Mouse (Mus musculus) liver, embryonic 11.5 days (tissue): ENCODE data around the gene Taf8. TPM values are rescaled to one million over a fixed set of nuclear protein-coding genes. Genes with fewer than 3 reads are reported as not detected.

Experiments
- ATAC-seq: fragments of 200-750 bp; cut with Nextera tagmentation; replicated peaks from 2 replicates; pipeline ENCODE4 v1.8.0; 2017; ENCODE audit warnings: moderate number of reproducible peaks, mild to moderate bottlenecking, moderate TSS enrichment, moderate library complexity; ENCODE audit not compliant: low FRiP score
- DNase-seq: peaks from one replicate; pipeline ENCODE4 v3.0.0-alpha.2; 2017; ENCODE audit warnings: low spot score
- H3K27ac ChIP-seq: fragments of 300-500 bp; sonication (generic); 2 replicates; pipeline ENCODE4 v1.5.1; 2014; ENCODE audit warnings: mild to moderate bottlenecking, low read depth, low read length, control low read depth
- H3K27me3 ChIP-seq: fragments of 300-500 bp; sonication (generic); replicated peaks from 2 replicates; pipeline ENCODE4 v1.6.1; 2014; ENCODE audit warnings: low read length, mixed read lengths; ENCODE audit not compliant: control insufficient read depth, insufficient read depth
- H3K36me3 ChIP-seq: fragments of 300-500 bp; sonication (generic); 2 replicates; pipeline ENCODE4 v1.6.1; 2014; ENCODE audit warnings: mild to moderate bottlenecking, low read length, moderate library complexity, mixed read lengths; ENCODE audit not compliant: control insufficient read depth, insufficient read depth
- H3K4me1 ChIP-seq: fragments of 300-500 bp; sonication (generic); replicated peaks from 2 replicates; pipeline ENCODE4 v1.6.1; 2014; ENCODE audit warnings: low read length, mixed read lengths; ENCODE audit not compliant: control insufficient read depth, insufficient read depth
- H3K4me2 ChIP-seq: fragments of 300-500 bp; sonication (generic); 2 replicates; pipeline ENCODE4 v1.6.1; 2014; ENCODE audit warnings: mild to moderate bottlenecking, control low read depth, moderate library complexity
- H3K4me3 ChIP-seq: fragments of 300-500 bp; sonication (generic); 2 replicates; pipeline ENCODE4 v1.5.1; 2014; ENCODE audit warnings: low read depth, low read length, control low read depth
- H3K9ac ChIP-seq: fragments of 300-500 bp; sonication (generic); 2 replicates; pipeline ENCODE4 v1.6.1; 2014; ENCODE audit warnings: low read depth, low read length, control low read depth
- H3K9me3 ChIP-seq: fragments of 300-500 bp; sonication (generic); 2 replicates; pipeline ENCODE4 v1.6.1; 2016; ENCODE audit warnings: low read length, inconsistent platforms, mixed read lengths; ENCODE audit not compliant: control insufficient read depth
- WGBS: fragments of 180-500 bp; shearing (Covaris S2); extraction: QIAGEN DNeasy Blood & Tissue Kit; methylation state at CpG from one replicate; pipeline ENCODE4 v1.1.7; 2014; 5-methylcytosine and 5-hydroxymethylcytosine counted together
- polyA plus RNA-seq: library from polyadenylated mRNA; unstranded; fragments of >200 nt; fragmentation: Nextera tagmentation; extraction: Ambion mirVana; gene quantifications from 2 replicates; pipeline ENCODE4 v1.2.1, GENCODE M21; 2014

The Taf8 gene
- polyA plus RNA-seq, 1 experiment from 2014 or later = 20.7 TPM

DNA sequence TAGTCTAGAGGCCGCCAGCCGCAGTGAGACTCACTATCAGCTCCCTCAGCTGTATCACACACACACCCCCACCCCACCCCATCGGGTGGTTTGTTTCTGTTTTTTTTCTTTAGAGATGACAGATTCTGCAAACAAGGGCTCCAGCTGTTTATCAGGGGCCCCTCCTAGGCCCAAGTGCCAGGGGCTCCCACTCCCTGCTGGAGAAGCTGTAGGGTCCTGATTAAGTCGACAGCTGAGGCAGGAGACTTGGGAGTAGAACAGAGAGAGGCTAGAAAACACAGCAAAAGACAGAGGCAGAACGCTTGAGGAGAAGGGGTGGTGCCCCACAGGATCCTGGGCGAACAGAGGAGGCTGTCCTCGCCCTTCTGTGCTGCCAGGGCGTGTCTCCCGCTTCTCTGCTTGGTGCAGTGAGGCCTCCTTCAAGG, 33.7 kb upstream of the Taf8 start:
- Histone ChIP-seq H3K4me2 (peak overlapping the region; percentile 51), H3K9me3 (no peaks in the 10 kb centered on the region), H3K27me3 (no peaks in the 10 kb centered on the region), H3K27ac (peak overlapping the region; percentile 94), H3K4me1 (peaks cover 32% of the 10 kb centered on the region), H3K36me3 (no peaks in the 10 kb centered on the region), H3K9ac (peak overlapping the region; percentile 47; the same call in 1 of the 2 replicates), H3K4me3 (no peak overlapping the region)
- DNase-seq (peak; percentile 75), ATAC-seq (peak; percentile 97)
- WGBS = 31% methylated on average over 9 of the region's 9 CpGs

DNA sequence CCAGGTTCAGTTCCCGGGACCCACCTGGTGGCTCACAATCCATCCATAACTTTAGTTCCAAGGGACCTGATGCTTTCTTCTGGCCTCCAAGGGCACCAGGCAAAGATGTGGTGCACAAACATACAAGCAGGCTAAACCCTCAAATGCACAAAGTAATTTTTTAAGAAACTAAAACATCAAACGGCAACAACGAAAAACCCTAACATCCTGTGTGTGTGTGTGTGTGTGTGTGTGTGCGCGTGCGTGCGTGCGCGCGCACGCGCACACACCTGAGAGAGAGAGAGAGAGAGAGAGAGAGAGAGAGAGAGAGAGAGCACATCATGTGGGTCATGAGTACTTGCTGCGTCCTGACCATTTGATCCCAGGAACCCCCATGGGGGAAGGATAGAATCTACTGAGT, 31.6 kb upstream of the Taf8 start:
- no peak for ATAC-seq
- Histone ChIP-seq H3K9ac (no peak overlapping the region), H3K4me1 (peaks cover 32% of the 10 kb centered on the region), H3K27me3 (no peaks in the 10 kb centered on the region), H3K9me3 (no peaks in the 10 kb centered on the region), H3K27ac (peak overlapping the region; percentile 28; the same call in 1 of the 2 replicates), H3K4me3 (no peak overlapping the region), H3K36me3 (no peaks in the 10 kb centered on the region), H3K4me2 (no peak overlapping the region)
- 94% methylated on average over 13 of the region's 13 CpGs for WGBS
- DNase-seq = no peak

DNA sequence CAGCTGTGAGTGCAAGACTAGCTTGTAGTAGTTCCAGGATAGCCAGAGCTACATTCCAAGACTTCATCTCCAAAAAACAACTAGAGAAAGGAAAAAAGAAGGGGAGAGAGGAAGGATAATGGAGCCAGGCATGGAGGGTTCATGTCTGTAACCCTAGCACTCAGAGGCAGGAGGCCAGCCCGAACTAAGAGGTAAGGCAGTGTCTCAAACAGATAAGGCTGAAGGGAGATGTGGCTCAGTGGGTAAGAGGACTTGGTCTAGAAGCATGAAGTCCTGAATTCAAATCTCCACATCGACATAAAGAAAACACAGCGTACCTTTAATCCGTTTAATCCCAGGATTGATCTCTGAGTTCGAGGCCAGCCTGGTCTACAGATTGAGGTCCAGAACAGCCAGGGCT, 30.3 kb upstream of the Taf8 start:
- ATAC-seq = no peak
- Histone ChIP-seq H3K9ac (no peak overlapping the region), H3K27ac (peak overlapping the region; percentile 57; the same call in 1 of the 2 replicates)

DNA sequence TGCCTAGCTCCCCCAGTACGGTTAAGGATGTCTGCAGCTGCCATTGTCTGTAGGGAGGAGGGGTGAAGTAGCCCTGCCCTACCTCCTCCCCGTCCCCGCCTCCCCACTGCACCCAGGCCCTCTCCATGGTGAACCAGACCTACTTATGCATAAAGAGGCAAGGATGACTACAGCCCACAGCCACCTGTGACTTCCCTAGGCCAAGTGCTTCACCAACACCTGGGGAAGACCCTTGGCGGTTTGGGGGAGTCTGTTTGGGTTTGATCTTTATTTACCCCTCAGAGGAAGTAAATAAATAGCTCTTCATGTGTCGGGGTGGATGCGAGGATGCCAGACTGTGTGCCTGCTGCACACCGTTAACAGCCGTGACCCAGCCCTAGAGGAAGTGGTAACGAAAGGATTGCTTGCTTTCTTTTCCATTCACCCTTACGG, 29.3 kb upstream of the Taf8 start:
- 69% methylated on average over 10 of the region's 10 CpGs for WGBS
- DNase-seq (no peak), ATAC-seq (no peak)
- H3K4me1 ChIP-seq = peaks cover 43% of the 10 kb centered on the region
- H3K4me3 ChIP-seq = no peak overlapping the region
- peak overlapping the region; percentile 29; the same call in 1 of the 2 replicates for H3K27ac ChIP-seq
- peak overlapping the region; percentile 30; the same call in 1 of the 2 replicates for H3K9ac ChIP-seq
- no peak overlapping the region for H3K4me2 ChIP-seq
- H3K9me3 ChIP-seq = no peaks in the 10 kb centered on the region
- H3K27me3 ChIP-seq = no peaks in the 10 kb centered on the region
- H3K36me3 ChIP-seq = no peaks in the 10 kb centered on the region

More for the DNA sequence above, 30.3 kb upstream of the Taf8 start:
- Histone ChIP-seq H3K9me3 (no peaks in the 10 kb centered on the region), H3K4me1 (peaks cover 38% of the 10 kb centered on the region), H3K36me3 (no peaks in the 10 kb centered on the region), H3K27me3 (no peaks in the 10 kb centered on the region), H3K4me3 (no peak overlapping the region), H3K4me2 (peak overlapping the region; percentile 33; the same call in 1 of the 2 replicates)
- no peak for DNase-seq
- 75% methylated on average over 5 of the region's 5 CpGs for whole genome bisulfite sequencing

DNA sequence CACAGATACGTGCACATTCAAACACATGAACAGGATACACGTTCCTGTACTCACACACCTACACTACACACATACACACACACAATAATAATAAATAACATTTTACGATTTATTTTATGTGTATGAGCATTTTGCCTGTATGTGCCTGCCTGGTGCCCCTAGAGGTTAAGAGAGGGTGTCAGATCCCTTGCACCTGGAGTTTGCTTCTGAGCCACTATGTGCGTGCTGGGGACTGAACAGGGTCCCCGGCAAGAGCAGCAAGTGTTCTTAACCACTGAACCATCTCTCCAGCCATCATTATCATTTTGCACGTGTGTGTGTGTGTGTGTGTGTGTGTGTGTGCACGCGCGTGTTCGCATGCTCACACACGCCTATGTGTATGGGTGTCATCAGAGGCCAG, 27.5 kb upstream of the Taf8 start:
- Histone ChIP-seq H3K27me3 (no peaks in the 10 kb centered on the region), H3K4me2 (no peak overlapping the region), H3K9me3 (no peaks in the 10 kb centered on the region), H3K36me3 (no peaks in the 10 kb centered on the region), H3K9ac (no peak overlapping the region), H3K4me3 (no peak overlapping the region), H3K27ac (no peak overlapping the region), H3K4me1 (peaks cover 41% of the 10 kb centered on the region)
- DNase-seq (no peak), ATAC-seq (no peak)
- WGBS = 87% methylated on average over 11 of the region's 11 CpGs

DNA sequence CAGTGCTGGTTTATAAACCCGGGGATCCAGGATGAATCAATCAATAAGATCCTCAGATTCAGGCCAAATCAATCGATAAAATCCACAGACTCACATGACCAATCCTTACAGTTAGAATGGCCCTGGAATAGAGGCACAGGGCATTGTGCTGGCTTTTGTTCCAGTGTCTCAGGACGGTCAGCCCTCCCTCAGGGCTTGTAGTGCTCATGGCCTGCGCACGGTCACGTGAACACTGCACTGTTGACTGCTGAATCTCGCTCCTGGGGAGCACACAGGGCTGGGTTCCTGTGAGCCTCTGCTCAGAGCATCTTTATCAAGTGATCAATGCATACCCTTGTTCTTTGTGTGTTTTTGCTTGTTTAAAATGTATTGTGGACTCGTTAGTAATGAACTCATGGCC, 26.8 kb upstream of the Taf8 start:
- Histone ChIP-seq H3K36me3 (no peaks in the 10 kb centered on the region), H3K4me3 (no peak overlapping the region), H3K4me2 (no peak overlapping the region), H3K9ac (no peak overlapping the region), H3K27me3 (no peaks in the 10 kb centered on the region), H3K27ac (no peak overlapping the region), H3K4me1 (peaks cover 42% of the 10 kb centered on the region), H3K9me3 (no peaks in the 10 kb centered on the region)
- WGBS = 84% methylated on average over 8 of the region's 8 CpGs
- no peak for ATAC-seq
- no peak for DNase-seq

DNA sequence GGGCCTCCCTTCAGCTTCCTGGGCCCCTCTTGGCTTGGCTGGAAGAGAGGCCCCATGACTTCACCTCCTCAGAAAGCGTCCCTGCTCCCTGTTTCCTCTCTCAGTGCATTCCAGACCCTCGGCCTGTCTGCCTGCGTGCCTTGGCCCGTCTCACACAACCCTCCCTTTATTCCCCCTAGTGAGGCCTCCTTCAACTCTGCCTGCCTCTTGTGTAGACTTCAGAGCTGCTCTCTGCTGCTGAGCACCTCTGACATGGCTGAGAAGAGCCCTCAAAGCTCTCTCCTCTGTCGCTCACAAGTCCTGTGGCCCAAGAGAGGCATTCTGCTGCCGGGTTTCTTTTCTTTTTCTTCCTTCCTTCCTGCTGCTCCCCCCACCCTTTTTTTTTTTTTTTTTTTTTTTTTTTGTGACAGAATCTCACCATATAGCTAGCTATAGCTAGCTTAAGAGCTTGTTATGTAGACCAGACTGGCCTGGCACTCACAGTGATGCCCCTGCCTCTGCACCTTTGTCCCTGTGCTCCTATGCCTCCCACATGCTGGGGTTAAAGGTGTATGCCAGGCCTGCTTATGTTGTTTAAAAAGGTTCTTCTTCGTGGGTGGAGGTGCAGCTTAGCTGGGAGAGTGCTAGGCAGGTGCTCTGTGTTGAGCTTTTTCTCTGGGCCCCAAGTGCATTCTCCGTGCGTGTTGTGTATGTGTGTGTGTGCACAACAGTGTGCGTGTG, 25.6 kb upstream of the Taf8 start:
- 0 out of 2 replicates have a peak, but pooled peaks have one; percentile 35 for ATAC-seq
- peak overlapping the region; percentile 30 for H3K4me2 ChIP-seq

DNA sequence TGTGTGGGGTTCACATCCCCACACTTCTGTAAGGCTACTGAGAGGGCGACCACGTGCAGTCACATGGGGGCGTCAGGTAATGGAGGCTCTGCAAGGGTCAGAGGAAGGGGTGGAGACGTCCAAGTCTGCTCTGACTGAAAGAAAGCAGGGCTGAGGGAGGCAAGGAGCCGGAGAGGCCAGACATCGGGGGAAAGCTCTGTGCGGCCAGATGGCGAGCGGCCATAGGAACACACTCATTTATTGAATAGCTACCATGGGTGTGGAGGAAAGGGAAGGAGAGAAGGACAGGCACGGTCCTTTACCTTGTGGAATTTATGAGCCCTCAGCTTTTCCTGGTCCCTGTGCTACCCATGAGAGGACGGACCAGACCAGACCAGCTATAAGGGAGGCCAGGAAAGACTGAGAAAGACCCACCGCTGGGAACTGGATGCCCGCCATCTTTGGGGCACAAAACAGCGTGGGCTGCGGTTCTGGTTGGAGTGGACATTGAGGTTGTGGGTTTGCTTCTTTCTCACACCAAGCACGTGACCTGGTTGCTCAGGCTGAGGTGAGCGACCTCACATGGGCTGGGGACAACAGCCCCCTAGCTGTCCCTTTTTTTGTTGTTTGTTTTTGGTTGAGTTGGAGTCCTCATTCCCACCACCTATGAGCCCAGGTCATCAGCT, 24.9 kb upstream of the Taf8 start:
- ATAC-seq = no peak
- Histone ChIP-seq H3K36me3 (no peaks in the 10 kb centered on the region), H3K9ac (peak overlapping the region; percentile 65), H3K4me2 (no peak overlapping the region), H3K4me3 (no peak overlapping the region), H3K4me1 (peaks cover 53% of the 10 kb centered on the region), H3K27me3 (no peaks in the 10 kb centered on the region), H3K27ac (peak overlapping the region; percentile 80), H3K9me3 (no peaks in the 10 kb centered on the region)
- WGBS = 75% methylated on average over 17 of the region's 17 CpGs
- DNase-seq = no peak

More for the DNA sequence above, 25.6 kb upstream of the Taf8 start:
- H3K36me3 ChIP-seq = no peaks in the 10 kb centered on the region
- no peaks in the 10 kb centered on the region for H3K9me3 ChIP-seq
- peaks cover 52% of the 10 kb centered on the region for H3K4me1 ChIP-seq
- no peak overlapping the region for H3K4me3 ChIP-seq
- no peaks in the 10 kb centered on the region for H3K27me3 ChIP-seq
- H3K9ac ChIP-seq = peak overlapping the region; percentile 65
- DNase-seq = no peak
- 40% methylated on average over 10 of the region's 10 CpGs for WGBS
- peak overlapping the region; percentile 80 for H3K27ac ChIP-seq
